Mouse (Mus musculus): ENCODE results near the gene Olfm2.
A peak's percentile ranks its signal among the peaks of the same experiment; 100 is the strongest.

Olfm2 gene

GRCm38 (mm10) chr9:20746017-20746660 is at the start of gene Olfm2:
TSS of gene Olfm2 (minus strand) at chr9:20746349.
- DNase-seq (ENCODE audit: low read depth, low spot score), result peak; percentile 59

DNA sequence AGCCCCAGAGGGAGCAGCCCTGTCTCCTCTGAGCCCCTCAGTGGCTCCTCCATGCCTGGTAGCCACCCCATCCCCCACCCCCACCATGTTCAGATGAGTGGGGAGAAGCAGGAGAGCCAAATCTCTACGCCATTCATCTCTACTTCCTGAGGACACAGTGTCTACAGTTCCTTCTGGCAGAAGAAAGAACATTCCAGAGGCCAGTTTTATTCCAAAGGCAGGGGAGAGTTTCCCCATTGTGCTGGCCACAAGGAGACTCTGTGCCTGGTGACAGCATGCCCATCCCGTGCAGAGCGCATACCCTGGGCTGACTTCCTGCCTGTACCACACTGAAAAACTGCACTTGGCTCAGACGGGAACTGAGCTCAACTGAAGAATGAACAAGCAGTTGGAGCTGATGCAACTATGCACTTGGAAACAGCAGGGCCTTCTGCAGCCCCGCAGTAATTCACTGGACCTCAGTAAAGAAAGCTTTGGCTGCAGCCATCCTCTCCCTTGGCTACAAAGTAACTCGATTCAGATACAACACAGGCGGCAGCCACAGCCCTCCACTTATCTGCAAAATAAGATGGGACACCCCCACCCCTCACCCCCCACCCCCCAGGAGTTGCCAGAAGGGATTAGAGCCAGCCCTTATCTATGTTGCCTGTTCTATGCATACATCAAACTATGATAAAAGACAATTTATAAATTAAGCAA is 48.1 kb upstream of the Olfm2 start:
- peak; percentile 16 for DNase-seq (ENCODE audit: low read depth, low spot score)

DNA sequence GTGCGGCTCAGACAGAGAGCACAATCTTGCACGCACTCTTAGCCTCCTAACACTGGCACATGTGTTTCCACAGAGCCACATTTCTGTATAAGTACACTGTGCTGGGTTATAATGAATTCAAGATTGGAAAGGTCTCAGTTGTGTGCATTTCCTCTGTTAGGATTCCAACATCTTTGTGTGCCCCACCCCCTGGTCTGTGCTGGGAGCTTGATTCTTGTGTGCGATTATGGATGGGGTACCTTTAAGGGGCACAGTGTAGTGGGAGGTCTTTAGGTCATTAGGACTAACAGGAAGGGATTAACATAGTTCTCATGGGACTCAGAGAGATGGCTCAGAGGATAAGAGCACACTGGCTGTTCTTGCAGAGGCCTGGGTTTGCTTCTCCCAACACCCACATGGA is 44.2 kb upstream of the Olfm2 start:
- DNase-seq (ENCODE audit: low read depth, low spot score), result no peak

GRCm38 (mm10) chr9:20789651-20790050 is 43.5 kb upstream of the Olfm2 start:
- no peak for DNase-seq (ENCODE audit: low read depth, low spot score)

DNA sequence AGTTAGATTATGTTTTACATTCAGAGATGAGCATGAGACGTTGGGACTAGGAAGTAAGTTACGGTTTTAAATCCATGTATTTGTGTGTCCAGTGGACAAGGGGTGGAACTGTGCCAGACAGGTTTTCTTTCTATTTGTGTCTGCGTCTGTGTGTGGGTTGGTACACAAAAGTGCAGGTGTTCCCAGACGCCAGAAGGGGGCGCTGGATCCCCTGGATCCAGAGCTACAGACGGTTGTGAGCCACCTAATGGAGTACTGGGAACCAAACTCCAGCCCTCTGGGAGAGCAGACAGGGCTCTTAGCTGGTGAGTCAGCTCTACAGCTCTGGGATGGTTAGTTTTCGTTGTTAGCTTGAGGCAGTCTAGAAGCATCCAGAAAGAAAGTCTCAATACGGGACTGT is 41.8 kb upstream of the Olfm2 start:
- DNase-seq (ENCODE audit: low read depth, low spot score), result peak; percentile 76

- DNase-seq (ENCODE audit: low read depth, low spot score), result no peak
These were observed 38.9 kb upstream of the Olfm2 start for GRCm38 (mm10) chr9:20785055-20785454.

DNA sequence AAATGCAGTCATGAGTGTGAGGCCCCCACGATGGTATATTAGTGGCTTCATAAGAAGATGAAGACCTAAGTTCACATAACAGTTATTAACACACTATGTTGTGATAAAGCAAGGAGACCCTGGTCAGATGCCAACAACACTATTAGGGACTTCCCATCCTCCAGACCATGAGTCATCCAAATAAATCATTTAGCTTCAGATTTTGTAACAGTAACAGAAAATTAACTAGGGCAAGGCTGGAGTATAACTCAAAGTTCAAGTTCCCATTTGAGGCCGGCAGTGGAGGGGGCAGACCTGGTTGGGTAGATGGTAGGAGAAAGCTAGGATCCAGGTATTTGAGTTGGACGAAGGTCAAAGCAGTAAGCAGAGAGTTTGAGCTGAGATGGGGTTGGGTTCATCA is 35.1 kb upstream of the Olfm2 start:
- DNase-seq (ENCODE audit: low read depth, low spot score), result no peak

DNA sequence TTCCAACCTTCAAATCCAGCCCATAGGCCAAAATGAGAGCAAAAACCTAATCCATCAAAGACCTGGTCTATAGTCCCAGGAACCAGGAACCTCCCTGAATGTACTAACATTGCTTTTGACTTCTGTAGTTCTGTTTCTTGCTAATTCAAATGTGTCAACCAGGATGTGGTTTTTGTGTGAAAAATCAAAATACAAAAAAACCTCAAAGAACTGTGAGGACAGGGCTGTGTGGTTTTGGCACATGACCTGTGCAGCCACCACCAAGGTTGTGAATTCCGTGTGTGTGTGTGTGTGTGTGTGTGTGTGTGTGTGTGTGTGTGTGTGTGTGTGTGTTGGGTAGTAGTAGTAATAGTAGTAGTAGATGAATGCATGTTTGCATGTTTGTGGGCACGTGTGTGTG is 19.1 kb upstream of the Olfm2 start:
- DNase-seq (ENCODE audit: low read depth, low spot score), result no peak

DNA sequence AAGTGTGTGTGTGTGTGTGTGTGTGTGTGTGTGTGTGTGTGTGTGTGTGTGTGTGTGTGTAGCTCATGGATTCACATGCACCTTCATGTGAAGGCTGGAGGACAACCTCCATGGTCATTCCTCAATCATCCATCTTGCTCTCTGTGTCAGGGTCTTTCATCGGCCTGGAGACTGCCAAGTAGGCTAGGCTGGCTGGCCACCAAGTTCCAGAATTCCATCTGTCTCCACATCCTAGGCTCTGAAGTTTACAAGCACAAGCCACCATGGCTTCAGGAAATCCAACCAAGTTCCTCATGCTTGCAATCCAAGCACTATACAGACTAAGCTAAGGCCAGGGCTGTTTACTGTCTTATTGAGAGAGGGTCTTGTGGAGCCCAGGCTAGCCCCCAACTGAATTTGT is 16.9 kb upstream of the Olfm2 start:
- DNase-seq (ENCODE audit: low read depth, low spot score), result no peak

DNA sequence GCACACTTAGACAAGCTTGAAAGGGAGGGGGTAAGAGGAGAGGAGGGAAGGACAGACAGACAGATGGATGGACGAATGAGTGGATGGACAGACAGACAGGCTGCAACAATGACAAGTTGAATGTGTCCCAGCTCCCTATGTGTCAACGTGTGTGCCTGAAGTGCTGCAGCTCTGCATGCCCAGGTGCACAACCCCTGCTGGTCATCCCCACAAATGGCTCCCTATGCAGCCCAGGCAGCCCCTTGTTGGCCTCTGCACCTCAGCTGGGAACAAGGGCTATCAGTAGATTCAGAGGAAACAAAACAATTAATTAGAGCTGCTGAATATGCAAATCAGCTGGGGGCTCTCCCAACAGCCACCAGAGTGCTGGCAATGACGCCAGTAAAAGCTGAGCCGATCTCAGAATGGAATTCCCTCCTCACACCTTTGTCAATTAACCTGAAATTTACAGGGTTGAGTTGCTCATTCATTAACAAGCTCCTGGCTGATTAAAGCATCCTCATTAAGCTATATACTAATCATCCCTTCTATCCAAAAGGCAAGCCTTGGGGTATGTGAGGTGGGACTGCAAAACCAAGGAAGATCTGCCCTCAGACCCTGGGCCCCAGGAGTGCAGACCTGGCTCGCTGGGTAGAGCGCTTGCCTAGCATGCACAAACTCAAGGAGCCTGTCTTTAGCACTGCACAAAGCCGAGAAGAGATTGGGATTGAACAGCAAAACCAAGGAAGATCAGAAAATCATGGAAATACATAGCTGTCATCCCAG is 16.2 kb upstream of the Olfm2 start:
- DNase-seq (ENCODE audit: low read depth, low spot score), result no peak

- no peak for DNase-seq (ENCODE audit: low read depth, low spot score)
These were observed 15.2 kb upstream of the Olfm2 start for GRCm38 (mm10) chr9:20761388-20761787.

- peak; percentile 77 for DNase-seq (ENCODE audit: low read depth, low spot score)
These were observed 14.7 kb upstream of the Olfm2 start for GRCm38 (mm10) chr9:20760813-20761212.

DNA sequence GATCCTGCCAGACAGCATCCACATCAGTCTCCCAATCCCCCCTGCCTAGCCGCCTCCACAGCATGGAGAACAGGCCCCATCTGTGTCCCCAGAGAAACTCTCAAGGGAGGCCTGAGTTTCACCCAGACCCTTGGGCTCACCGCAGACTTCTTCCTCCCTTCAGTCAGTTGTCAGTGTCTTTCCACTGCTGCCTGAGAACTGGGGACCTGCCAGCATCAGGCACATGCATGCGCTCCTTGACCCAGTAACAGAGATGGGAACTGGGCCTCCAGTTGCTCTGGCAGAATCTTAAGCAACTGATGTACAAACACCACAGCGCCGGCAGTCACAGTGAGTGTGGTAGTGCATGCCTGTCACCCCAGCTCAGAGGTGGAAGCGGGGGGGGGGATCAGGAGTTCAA is 12.7 kb upstream of the Olfm2 start:
- no peak for DNase-seq (ENCODE audit: low read depth, low spot score)

DNA sequence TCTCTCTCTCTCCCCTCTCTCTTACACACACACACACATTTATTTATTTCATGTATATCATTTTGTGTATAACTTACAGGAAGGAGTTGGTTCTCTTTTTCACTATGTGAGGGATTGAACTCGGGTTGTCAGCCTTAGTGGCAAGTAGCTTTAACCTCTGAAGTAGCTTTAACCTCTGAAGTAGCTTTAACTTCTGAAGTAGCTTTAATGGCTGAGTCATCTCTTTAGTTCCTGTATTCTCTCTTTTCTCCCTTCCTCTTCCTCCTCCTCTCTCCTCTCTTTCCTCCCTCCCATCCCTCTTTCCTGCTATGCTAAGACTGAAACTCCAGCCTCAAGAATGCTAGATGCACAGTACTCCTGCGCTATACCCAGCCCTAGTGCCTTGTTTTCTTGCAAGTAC is 12.1 kb upstream of the Olfm2 start:
- no peak for DNase-seq (ENCODE audit: low read depth, low spot score)

DNA sequence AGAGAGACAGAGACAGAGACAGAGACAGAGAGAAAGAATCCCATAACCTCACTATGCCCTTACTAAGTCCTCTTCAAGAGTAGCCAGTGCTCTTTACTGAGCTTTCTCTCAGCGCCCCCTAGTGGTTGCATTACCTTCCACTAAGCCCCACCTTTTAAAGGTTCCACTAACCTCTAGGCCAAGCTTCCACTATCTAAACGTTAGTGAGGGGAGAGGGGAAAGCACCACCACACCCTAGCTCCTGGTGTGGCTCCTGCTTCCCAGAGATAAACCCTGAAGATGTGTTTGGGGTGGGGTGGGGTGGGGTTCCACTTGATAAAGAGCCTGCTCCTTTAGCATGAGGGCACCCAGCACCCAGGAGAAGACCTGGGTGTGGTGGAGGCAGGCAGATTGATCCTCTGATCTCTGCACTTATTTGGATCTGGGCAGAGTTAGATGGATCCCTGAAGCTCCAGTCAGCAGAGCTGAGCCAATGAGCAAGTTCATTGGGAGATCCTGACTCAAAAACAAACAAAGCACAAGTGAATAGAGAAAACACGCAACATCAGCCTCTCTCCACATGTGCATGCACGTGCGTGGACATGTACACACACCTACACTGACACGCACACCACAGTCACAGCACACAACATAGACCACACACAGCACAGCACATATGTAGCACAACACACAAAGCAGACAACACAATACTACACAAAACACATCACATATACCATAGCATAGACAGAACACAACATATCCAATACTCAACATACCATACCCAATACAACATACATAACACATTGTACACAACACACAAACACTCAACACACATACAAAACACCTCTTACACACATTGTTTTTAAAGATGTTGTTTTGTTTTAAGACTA is 11.2 kb upstream of the Olfm2 start:
- DNase-seq (ENCODE audit: low read depth, low spot score), result peak; percentile 90

GRCm38 (mm10) chr9:20756081-20756700 is 10.0 kb upstream of the Olfm2 start:
- DNase-seq (ENCODE audit: low read depth, low spot score), result no peak

GRCm38 (mm10) chr9:20754335-20754734 is 8.2 kb upstream of the Olfm2 start:
- no peak for DNase-seq (ENCODE audit: low read depth, low spot score)

GRCm38 (mm10) chr9:20751477-20752029 is 5.4 kb upstream of the Olfm2 start:
- DNase-seq (ENCODE audit: low read depth, low spot score), result peak; percentile 76

DNA sequence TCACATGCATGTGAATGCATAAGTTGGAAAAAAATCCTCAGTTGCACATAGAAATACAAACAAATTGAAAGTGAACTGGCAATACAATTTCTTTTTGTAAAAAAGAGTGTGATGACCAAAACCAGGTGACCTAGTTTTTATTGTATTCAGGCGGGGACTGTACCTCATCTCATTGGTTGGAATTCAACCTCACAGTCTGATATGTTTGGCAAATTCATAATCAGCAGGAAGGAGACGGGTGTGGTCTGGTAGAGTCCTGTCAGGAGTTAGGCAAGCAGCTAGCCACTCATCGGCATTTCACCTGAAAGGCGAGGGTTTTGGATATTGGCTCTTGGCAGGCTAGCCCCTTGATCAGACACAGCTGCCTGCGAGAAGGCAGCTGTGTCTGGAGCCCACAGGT is 3.1 kb upstream of the Olfm2 start:
- DNase-seq (ENCODE audit: low read depth, low spot score), result no peak

- no peak for DNase-seq (ENCODE audit: low read depth, low spot score)
These were observed 2.4 kb upstream of the Olfm2 start for GRCm38 (mm10) chr9:20748540-20748939.

GRCm38 (mm10) chr9:20747682-20748081 is 1.5 kb upstream of the Olfm2 start:
- peak; percentile 50 for DNase-seq (ENCODE audit: low read depth, low spot score)
